Mouse (Mus musculus) bone marrow macrophage, adult 2 months (primary cell): ENCODE data around the gene Crip3.

Experiments used
- CTCF ChIP-seq: IDR thresholded peaks from 2 replicates; pipeline ENCODE4 v1.5.1; 2012; ENCODE audit warnings: low read depth, mild to moderate bottlenecking, low read length, moderate library complexity
- POLR2A ChIP-seq: IDR thresholded peaks from 2 replicates; pipeline ENCODE4 v1.6.1; 2012; ENCODE audit warnings: mild to moderate bottlenecking, low read depth, low read length, borderline replicate concordance

- no peak for TF ChIP-seq CTCF
- TF ChIP-seq POLR2A, result no peak
Measured at GRCm38 (mm10) chr17:46439176-46439575, 10.4 kb downstream of the Crip3 start.
